Mouse (Mus musculus) limb, embryonic 14.5 days (tissue): ENCODE data around the gene Gm10300. TPM values are rescaled to one million over a fixed set of nuclear protein-coding genes. Genes with fewer than 3 reads are reported as not detected.

Experiments
- ATAC-seq: fragments of 200-750 bp; cut with Nextera tagmentation; 2 replicates; pipeline ENCODE4 v1.8.0; 2017; ENCODE audit warnings: low read depth, moderate number of reproducible peaks, moderate TSS enrichment; ENCODE audit not compliant: low FRiP score
- DNase-seq: peaks from one replicate; pipeline ENCODE4 v3.0.0-alpha.2; 2015; ENCODE audit warnings: low spot score
- H3K27ac ChIP-seq: fragments of 300-500 bp; sonication (generic); replicated peaks from 2 replicates; pipeline ENCODE4 v1.5.1; 2014; ENCODE audit warnings: low read depth, mild to moderate bottlenecking, low read length, moderate library complexity, mixed read lengths
- H3K27me3 ChIP-seq: fragments of 300-500 bp; sonication (generic); 2 replicates; pipeline ENCODE4 v1.6.1; 2014; ENCODE audit warnings: low read length, mixed read lengths; ENCODE audit not compliant: control insufficient read depth, insufficient read depth
- H3K36me3 ChIP-seq: fragments of 300-500 bp; sonication (generic); 2 replicates; pipeline ENCODE4 v1.6.1; 2014; ENCODE audit warnings: mild to moderate bottlenecking, low read length, moderate library complexity, mixed read lengths; ENCODE audit not compliant: control insufficient read depth, insufficient read depth
- H3K4me1 ChIP-seq: fragments of 300-500 bp; sonication (generic); 2 replicates; pipeline ENCODE4 v1.6.1; 2014; ENCODE audit warnings: antibody characterized with exemption, low read length, mixed read lengths; ENCODE audit not compliant: control insufficient read depth, insufficient read depth
- H3K4me2 ChIP-seq: fragments of 300-500 bp; sonication (generic); replicated peaks from 2 replicates; pipeline ENCODE4 v1.6.1; 2014; ENCODE audit warnings: low read depth, mild to moderate bottlenecking, low read length, moderate library complexity; ENCODE audit not compliant: severe bottlenecking
- H3K4me3 ChIP-seq: fragments of 300-500 bp; sonication (generic); replicated peaks from 2 replicates; pipeline ENCODE4 v1.5.1; 2014; ENCODE audit warnings: low read length
- H3K9ac ChIP-seq: fragments of 300-500 bp; sonication (generic); 2 replicates; pipeline ENCODE4 v1.6.1; 2014; ENCODE audit warnings: mild to moderate bottlenecking, low read depth, low read length, moderate library complexity; ENCODE audit not compliant: severe bottlenecking
- H3K9me3 ChIP-seq: fragments of 300-500 bp; sonication (generic); 2 replicates; pipeline ENCODE4 v1.6.1; 2016; ENCODE audit warnings: low read length; ENCODE audit not compliant: control insufficient read depth
- POLR2A ChIP-seq: fragments of 200-500 bp; IDR thresholded peaks from 2 replicates; pipeline ENCODE4 v1.8.0; 2012; ENCODE audit warnings: inconsistent platforms, mild to moderate bottlenecking, moderate library complexity, borderline replicate concordance; ENCODE audit not compliant: insufficient read depth, insufficient read length; ENCODE audit errors: extremely low read depth
- WGBS: fragments of 180-500 bp; shearing (Covaris S2); extraction: QIAGEN DNeasy Blood & Tissue Kit; methylation state at CpG from one replicate; pipeline ENCODE4 v1.1.7; 2014; 5-methylcytosine and 5-hydroxymethylcytosine counted together
- polyA plus RNA-seq, 2 experiments: library from polyadenylated mRNA; depleted of rRNA in 1 of 2; stranded (reverse) in 1 of 2; unstranded in 1 of 2; fragments of >200 nt; fragmentation: Nextera tagmentation in 1 of 2; extraction: Ambion mirVana in 1 of 2; gene quantifications; 2 replicates each; pipeline versions ENCODE4 v1.2.1 to v1.2.3; 2012 to 2014

Gm10300 gene
- polyA plus RNA-seq, 2 experiments, result 0.08 TPM; not detected in 1

- H3K27ac ChIP-seq, result no peak overlapping the region
- no peak overlapping the region for H3K4me3 ChIP-seq
- no peak overlapping the region for H3K4me2 ChIP-seq
- ATAC-seq (no peak), DNase-seq (no peak)
- WGBS, result 69% methylated on average over 10 of the region's 10 CpGs
- no peaks in the 10 kb centered on the region for H3K9me3 ChIP-seq
- H3K27me3 ChIP-seq, result no peaks in the 10 kb centered on the region
- TF ChIP-seq POLR2A, result no peak
- no peaks in the 10 kb centered on the region for H3K4me1 ChIP-seq
- no peak overlapping the region; the same call in 1 of the 2 replicates for H3K9ac ChIP-seq
- H3K36me3 ChIP-seq, result no peaks in the 10 kb centered on the region
These were observed 8.3 kb upstream of the Gm10300 start for GRCm38 (mm10) chr4:132066101-132066773.

- Histone ChIP-seq H3K9me3 (no peaks in the 10 kb centered on the region), H3K4me2 (no peak overlapping the region), H3K9ac (no peak overlapping the region), H3K27me3 (no peaks in the 10 kb centered on the region), H3K4me1 (no peaks in the 10 kb centered on the region), H3K36me3 (no peaks in the 10 kb centered on the region), H3K27ac (no peak overlapping the region), H3K4me3 (no peak overlapping the region)
- DNase-seq (no peak), ATAC-seq (no peak)
- TF ChIP-seq POLR2A, result no peak
- 82% methylated on average over 14 of the region's 14 CpGs for WGBS
These were observed 7.2 kb upstream of the Gm10300 start for GRCm38 (mm10) chr4:132067112-132067937.

GRCm38 (mm10) chr4:132067938-132068235, 6.6 kb upstream of the Gm10300 start:
- 79% methylated on average over 2 of the region's 2 CpGs for WGBS
- Histone ChIP-seq H3K4me3 (no peak overlapping the region), H3K9ac (no peak overlapping the region), H3K36me3 (no peaks in the 10 kb centered on the region), H3K27ac (no peak overlapping the region), H3K4me1 (no peaks in the 10 kb centered on the region), H3K9me3 (no peaks in the 10 kb centered on the region), H3K27me3 (no peaks in the 10 kb centered on the region), H3K4me2 (no peak overlapping the region)
- TF ChIP-seq POLR2A, result no peak
- ATAC-seq (no peak), DNase-seq (no peak)

GRCm38 (mm10) chr4:132071674-132072073, 2.8 kb upstream of the Gm10300 start:
- 91% methylated on average over 2 of the region's 2 CpGs for WGBS
- H3K4me2 ChIP-seq, result no peak overlapping the region
- no peak for TF ChIP-seq POLR2A
- no peak overlapping the region for H3K27ac ChIP-seq
- H3K4me3 ChIP-seq, result no peak overlapping the region
- no peaks in the 10 kb centered on the region for H3K4me1 ChIP-seq
- H3K9me3 ChIP-seq, result no peaks in the 10 kb centered on the region
- no peak overlapping the region for H3K9ac ChIP-seq
- H3K36me3 ChIP-seq, result no peaks in the 10 kb centered on the region
- no peak for ATAC-seq
- no peak for DNase-seq
- H3K27me3 ChIP-seq, result no peaks in the 10 kb centered on the region

GRCm38 (mm10) chr4:132072156-132072555, 2.3 kb upstream of the Gm10300 start:
- Histone ChIP-seq H3K27me3 (no peaks in the 10 kb centered on the region), H3K4me2 (no peak overlapping the region), H3K9ac (no peak overlapping the region), H3K4me1 (no peaks in the 10 kb centered on the region), H3K27ac (no peak overlapping the region), H3K36me3 (no peaks in the 10 kb centered on the region), H3K9me3 (no peaks in the 10 kb centered on the region), H3K4me3 (no peak overlapping the region)
- TF ChIP-seq POLR2A, result no peak
- no peak for DNase-seq
- no peak for ATAC-seq
- 70% methylated on average over 3 of the region's 3 CpGs for WGBS
